Mouse (Mus musculus) lung, postnatal 25 days (tissue): Measurements from ENCODE around the gene Tchp.

ENCODE experiments used
- DNase-seq: peaks from one replicate; pipeline ENCODE4 v3.0.0; 2022; ENCODE audit warnings: low spot score

Gene Tchp

GRCm38 (mm10) chr5:114738707-114739241 lies 31.2 kb downstream of the Tchp start:
- DNase-seq: peak; percentile 84

- DNase-seq: no peak
Measured at GRCm38 (mm10) chr5:114740595-114740994, 33.0 kb downstream of the Tchp start.

- DNase-seq: no peak
Measured at GRCm38 (mm10) chr5:114742572-114742971, 35.0 kb downstream of the Tchp start.

GRCm38 (mm10) chr5:114742998-114743696 lies 35.6 kb downstream of the Tchp start:
- no peak for DNase-seq

- no peak for DNase-seq
Measured at GRCm38 (mm10) chr5:114743697-114744090, 36.1 kb downstream of the Tchp start.

- no peak for DNase-seq
Measured at GRCm38 (mm10) chr5:114745581-114745980, 38.0 kb downstream of the Tchp start.

- no peak for DNase-seq
Measured at GRCm38 (mm10) chr5:114746886-114747285, 39.3 kb downstream of the Tchp start.

GRCm38 (mm10) chr5:114747521-114747920 lies 40.0 kb downstream of the Tchp start:
- DNase-seq: no peak

GRCm38 (mm10) chr5:114750325-114750724 lies 42.8 kb downstream of the Tchp start:
- no peak for DNase-seq

GRCm38 (mm10) chr5:114752397-114752796 lies 44.8 kb downstream of the Tchp start:
- DNase-seq: no peak

GRCm38 (mm10) chr5:114753384-114753783 lies 45.8 kb downstream of the Tchp start:
- no peak for DNase-seq

GRCm38 (mm10) chr5:114759536-114760090 lies 52.1 kb downstream of the Tchp start:
- no peak for DNase-seq

GRCm38 (mm10) chr5:114761980-114762379 lies 54.4 kb downstream of the Tchp start:
- peak; percentile 22 for DNase-seq

GRCm38 (mm10) chr5:114764812-114765735 lies 57.5 kb downstream of the Tchp start:
- DNase-seq: no peak

- DNase-seq: no peak
Measured at GRCm38 (mm10) chr5:114766686-114767085, 59.1 kb downstream of the Tchp start.

- DNase-seq: no peak
Measured at GRCm38 (mm10) chr5:114767185-114767584, 59.6 kb downstream of the Tchp start.

GRCm38 (mm10) chr5:114769786-114770185 lies 62.2 kb downstream of the Tchp start:
- DNase-seq: no peak

GRCm38 (mm10) chr5:114771796-114772195 lies 64.2 kb downstream of the Tchp start:
- no peak for DNase-seq
